Mouse (Mus musculus): Measurements from ENCODE around the gene Uchl4. TPM values are rescaled to one million over a fixed set of nuclear protein-coding genes. Genes with fewer than 3 reads are reported as not detected.
"Not testable (repeated sequence)": the region's sequence is repeated elsewhere in the genome, so short reads cannot be mapped to it uniquely, and the experiment has no call there.

The Uchl4 gene
- 0.53 to 1.8 TPM (median 1.6 TPM) in 3 replicates for total RNA-seq (2017)

DNA sequence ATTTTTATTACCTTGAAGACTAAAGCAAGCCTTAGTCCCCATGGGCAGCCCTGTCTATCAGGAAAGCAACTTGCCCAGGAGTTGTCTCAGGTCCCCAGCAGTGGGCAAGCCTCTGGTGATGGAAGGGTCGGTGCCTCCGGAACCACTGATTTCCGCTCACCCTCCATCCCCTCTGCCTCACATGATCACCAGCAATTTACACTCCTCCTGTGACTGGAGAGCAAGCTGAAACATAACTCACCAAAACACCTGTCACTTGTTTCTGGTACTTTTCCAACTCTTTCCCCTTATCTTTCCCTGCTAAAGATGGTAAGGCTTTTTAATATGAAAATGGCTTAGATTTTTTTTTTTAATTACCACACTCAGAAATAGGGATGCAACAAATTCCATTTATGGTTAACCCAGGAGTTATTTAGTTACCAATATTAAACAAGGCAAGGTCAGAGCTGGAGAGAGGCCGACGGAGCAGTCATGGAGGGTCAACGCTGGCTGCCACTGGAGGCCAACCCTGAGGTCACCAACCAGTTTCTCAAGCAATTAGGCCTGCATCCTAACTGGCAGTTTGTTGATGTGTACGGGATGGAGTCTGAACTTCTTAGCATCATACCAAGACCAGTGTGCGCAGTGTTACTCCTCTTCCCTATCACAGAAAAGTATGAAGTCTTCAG lies at the start of gene Uchl4:
Gene Uchl4 (plus strand): TSS at position 434 of the 668 bp plus-strand sequence.
- ATAC-seq (replicated peaks; ENCODE audit: insufficient number of reproducible peaks, low FRiP score, low TSS enrichment, poor library complexity, severe bottlenecking), result no peak

DNA sequence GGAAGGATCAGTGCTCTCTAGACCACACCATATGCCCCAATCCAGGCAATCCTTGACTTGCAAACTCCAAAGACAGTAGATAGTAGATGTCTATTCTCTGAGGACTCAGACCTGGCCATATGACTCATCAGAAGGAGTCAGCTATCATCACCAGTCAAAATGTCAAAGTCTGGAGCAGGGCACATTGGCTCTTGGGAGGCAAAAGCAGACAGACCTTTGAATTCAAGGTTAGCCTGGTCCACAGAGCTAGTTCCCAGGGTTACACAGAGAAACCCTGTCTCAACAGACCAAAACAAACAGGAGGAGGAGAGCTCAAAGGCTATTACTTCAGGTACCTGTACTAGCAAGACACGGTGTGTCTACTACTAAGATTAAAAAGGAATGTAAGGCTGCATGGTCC lies 41.1 kb upstream of the Uchl4 start:
- no peak for ATAC-seq (replicated peaks; ENCODE audit: insufficient number of reproducible peaks, low FRiP score, low TSS enrichment, poor library complexity, severe bottlenecking)

DNA sequence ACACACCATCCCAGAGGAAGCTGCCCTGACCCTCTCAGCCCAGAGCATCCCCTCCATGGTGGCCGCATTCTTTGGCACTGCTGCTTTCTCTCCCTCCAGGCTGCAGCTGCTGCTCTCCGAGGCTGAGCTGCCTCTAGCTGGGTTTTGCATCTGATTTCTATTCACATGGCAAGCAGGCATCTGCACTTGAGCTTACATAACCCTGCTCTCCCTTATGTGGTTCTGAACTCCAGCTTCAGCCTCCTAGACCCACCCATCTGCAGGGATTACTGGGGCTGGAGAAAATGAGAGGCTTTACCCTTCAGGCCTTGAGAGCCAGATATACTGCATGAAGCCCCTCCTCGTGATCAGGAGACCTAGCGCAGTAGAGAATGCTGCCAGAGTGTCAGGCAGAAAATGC lies 39.4 kb upstream of the Uchl4 start:
- ATAC-seq (replicated peaks; ENCODE audit: insufficient number of reproducible peaks, low FRiP score, low TSS enrichment, poor library complexity, severe bottlenecking), result no peak

DNA sequence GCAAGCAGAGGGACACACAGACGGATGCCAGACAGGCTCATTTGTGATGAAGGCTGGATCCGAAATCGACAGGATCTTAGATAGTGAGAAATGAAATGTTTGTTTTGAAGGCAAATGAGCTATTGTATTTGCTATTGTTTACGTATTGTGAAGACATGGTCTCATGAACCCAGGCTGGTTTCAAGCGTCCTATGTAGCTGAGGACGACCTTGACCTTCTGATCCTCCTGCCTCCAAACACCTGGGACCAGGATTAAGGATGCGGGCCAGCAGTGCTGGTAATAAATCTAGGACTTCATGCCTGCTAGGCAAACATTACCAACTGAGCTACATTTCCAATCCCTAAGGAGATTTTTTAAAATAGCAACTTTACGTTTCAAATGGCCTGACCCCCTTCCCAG lies 37.5 kb upstream of the Uchl4 start:
- ATAC-seq (replicated peaks; ENCODE audit: insufficient number of reproducible peaks, low FRiP score, low TSS enrichment, poor library complexity, severe bottlenecking), result no peak

DNA sequence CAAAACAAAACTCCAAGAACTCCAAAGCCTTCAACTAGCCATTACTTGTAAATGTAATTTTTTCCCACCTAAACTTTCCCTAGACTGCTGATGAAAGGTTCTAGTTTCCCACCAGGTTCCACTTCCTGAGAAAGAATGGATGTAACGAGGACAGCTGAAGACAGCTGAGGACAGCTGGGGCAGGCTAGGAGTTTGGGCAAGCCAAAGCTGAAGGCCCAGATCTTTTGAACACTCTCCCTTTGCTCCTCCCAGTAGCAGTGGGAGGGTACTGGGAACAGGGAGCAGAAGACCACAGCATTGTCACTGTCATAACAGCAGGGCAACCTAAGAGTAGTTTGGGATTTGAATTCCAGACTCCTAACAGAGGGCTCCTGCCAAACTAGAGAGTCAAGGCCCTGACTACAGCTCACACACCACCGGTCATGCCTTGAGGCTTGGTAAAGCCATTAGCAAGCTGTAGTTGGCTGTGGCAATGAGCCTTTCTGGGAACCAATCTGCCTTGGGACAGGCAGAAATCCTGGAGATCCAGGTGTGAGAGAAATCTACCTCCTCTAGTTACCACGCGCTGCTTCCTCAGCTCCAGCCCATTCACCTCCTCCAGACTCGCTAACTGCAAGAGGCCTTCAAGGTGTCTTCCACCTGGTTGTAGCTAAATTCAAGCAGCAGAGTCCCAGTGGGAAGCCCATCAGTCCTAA lies 36.8 kb upstream of the Uchl4 start:
- ATAC-seq (replicated peaks; ENCODE audit: insufficient number of reproducible peaks, low FRiP score, low TSS enrichment, poor library complexity, severe bottlenecking), result no peak

DNA sequence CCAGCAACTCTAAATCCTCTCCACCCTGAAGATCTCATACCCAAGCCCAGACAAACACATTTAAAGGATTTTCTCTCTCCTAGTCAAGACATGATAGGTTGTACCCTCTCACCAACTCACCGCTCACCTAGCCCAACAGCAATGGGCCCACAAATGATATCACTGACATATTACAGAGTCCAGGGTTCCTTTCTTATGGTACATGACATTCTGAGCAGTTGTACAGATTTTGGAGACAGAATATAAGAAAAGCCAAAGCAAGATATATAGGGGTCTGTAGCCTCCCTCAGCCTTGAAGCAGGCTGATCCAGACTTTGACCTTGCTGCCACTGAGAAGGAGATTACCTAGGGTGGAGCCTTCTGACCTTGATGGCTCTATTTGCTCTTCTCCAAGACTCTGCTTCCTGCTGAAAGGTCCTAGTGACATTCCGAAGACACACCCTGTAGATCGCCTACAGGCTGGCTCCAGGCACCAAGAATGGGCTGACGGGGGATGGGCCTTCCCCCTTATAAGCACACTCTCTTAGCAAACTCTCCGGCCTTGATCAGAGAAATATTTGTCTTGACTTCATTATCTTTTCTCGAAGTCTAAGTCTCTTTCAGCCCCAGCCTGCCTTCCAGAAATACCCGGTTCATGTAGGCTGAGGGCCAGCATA lies 36.1 kb upstream of the Uchl4 start:
- ATAC-seq (replicated peaks; ENCODE audit: insufficient number of reproducible peaks, low FRiP score, low TSS enrichment, poor library complexity, severe bottlenecking), result not testable (repeated sequence)

DNA sequence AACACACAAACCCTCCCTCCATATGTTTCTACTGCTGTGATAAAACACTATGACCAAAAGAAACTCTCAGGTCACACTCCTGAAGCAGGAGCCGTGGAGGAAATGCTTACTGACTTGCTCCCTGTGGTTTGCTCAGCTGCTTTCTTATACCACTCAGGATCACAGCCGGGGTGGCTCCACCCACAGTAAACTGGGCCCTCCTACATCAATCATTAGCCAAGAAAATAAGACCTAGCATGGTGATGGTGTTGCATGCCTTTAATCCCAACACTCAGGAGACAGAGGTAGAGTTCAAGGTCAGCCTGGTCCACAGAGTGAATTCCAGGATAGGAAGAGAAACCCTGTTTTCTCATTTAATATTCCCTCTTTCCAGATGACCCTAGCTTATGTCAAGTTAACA lies 35.1 kb upstream of the Uchl4 start:
- no peak for ATAC-seq (replicated peaks; ENCODE audit: insufficient number of reproducible peaks, low FRiP score, low TSS enrichment, poor library complexity, severe bottlenecking)

DNA sequence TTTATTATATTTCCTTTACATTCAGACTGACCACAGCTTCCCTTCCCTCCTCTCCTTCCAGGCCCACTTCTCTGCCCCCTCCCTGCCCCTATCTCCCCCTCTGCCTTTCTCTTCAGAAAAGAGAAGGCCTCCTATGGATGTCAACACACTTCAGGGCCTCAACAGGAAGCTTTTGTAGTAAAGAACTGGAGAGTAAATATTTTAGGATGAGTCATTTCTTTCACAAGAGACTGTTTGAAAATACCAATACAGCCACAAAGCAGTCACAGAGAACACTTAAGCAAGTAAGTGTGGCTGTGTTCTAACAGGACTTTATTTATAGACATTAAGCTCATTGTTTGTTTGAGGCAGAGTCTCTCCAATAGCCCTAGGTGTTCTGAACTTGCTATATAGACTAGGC lies 32.7 kb upstream of the Uchl4 start:
- ATAC-seq (replicated peaks; ENCODE audit: insufficient number of reproducible peaks, low FRiP score, low TSS enrichment, poor library complexity, severe bottlenecking), result no peak

DNA sequence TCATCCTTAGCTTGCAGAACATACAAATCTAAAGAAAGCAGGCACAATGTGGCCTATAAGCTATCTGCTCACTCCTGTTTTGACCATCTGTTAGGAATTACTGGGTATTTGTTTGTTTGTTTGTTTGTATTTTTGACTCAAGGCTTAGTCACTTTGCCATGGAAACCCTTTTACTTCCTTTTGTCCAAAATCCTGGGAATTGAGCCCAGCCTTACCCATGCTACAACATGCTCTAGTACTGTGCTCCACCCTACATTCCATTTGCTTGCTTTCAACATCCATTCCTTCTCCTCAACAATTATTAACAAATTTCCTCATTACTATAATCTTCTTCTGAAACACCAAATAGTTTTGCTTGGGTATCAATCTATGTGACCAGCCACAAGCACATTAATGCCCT lies 32.1 kb upstream of the Uchl4 start:
- no peak for ATAC-seq (replicated peaks; ENCODE audit: insufficient number of reproducible peaks, low FRiP score, low TSS enrichment, poor library complexity, severe bottlenecking)

DNA sequence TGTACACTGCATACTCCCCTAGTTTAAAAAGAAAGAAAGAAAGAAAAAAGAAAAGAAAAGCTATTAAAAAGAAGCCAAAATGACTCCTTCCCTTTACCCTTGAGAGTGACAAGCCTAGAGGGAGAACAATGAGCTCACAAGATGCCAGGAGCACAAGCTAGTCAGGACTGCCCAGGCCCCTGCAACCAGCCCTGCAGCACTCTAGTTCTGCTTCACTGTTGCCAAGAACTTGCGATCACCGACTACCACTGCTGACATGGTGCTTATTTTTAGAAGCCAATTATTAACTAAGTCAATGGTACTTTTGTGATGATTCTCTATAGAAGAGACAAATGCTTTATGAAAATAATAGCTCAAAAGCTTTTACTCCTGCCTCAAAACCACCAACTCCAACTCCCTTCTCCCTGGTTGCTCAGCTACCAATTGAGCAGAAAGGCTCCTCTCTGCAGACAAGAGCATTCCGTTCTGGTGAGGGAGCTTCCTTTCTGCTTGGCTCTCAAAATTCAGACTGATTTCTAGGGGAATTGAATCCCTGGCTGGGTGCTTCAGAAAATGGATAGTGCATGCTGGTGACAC lies 27.4 kb upstream of the Uchl4 start:
- ATAC-seq (replicated peaks; ENCODE audit: insufficient number of reproducible peaks, low FRiP score, low TSS enrichment, poor library complexity, severe bottlenecking), result no peak

DNA sequence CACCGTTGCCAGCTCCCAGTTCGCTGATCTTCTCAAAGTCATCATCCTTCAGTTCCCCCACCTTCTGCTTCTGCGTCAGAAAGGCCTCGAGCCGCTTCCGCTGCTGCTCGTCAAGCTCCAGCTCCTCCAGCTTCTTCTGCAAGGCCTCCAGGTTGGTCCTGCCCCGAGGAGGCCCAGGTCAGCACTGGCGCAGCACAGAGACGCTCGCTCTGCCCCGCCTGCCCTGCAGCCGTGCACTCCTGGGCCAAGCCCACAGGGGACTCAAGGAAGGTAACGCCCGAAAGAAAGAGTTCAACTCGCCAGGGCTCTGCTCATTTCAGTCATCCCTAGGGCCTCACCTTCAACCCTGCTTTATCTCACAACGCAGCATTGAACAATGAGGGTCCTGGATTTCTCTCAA lies 20.5 kb upstream of the Uchl4 start:
- no peak for ATAC-seq (replicated peaks; ENCODE audit: insufficient number of reproducible peaks, low FRiP score, low TSS enrichment, poor library complexity, severe bottlenecking)

DNA sequence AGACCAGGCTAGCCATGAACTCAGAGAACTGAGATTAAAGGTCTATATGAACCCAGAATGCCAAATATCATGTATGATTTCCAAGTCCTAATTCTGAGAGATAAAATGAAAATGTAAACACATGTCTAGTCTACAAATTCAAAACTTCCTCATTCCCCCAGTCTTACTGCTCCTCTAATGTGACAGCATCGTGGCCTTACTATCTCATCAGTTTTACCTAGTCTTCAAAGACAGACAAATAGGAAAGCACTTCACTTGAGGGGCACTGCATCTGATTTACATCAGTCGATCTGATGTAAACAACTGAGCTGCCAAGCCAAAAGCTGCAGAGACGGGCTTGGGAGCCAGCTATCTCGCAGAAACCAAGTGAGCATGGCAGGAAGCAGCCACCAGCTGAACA lies 18.9 kb upstream of the Uchl4 start:
- no peak for ATAC-seq (replicated peaks; ENCODE audit: insufficient number of reproducible peaks, low FRiP score, low TSS enrichment, poor library complexity, severe bottlenecking)

DNA sequence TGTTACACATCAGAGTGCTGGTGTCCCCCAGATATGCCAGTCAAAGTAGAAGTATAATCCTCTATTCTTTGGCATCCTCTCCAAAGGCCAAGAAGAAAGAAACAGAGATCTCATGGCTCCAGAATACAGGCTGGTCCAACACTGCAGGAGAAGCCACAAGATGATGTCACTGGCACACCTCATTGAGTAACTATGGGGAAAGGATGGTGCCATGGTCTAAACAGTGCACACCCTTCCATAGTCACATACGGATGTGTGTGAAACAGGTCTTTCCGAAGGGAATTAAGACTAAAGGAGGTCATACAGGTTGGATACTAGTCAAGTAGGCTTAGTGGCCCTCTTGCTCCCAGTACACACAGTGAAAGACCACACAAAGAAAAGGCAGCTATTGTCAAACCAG lies 18.4 kb upstream of the Uchl4 start:
- ATAC-seq (replicated peaks; ENCODE audit: insufficient number of reproducible peaks, low FRiP score, low TSS enrichment, poor library complexity, severe bottlenecking), result no peak

DNA sequence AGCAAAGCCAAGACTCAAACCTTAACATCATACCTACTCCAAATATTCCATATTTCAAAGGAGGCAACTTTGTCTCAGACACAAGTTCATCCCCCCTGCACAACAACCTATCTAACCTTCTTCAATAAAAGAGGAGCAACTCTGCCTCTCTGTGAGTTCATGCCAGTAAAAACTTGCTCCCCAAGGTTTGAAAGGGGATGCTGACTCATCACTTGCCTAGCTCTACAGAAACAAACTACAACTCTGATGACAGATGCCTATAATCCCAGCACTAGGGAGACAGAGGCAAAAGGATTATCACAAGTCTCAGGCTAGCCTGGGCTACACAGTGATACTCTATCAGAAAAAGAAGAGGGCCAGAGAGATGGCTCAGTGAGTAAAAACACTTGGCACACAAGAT lies 17.1 kb upstream of the Uchl4 start:
- ATAC-seq (replicated peaks; ENCODE audit: insufficient number of reproducible peaks, low FRiP score, low TSS enrichment, poor library complexity, severe bottlenecking), result no peak

DNA sequence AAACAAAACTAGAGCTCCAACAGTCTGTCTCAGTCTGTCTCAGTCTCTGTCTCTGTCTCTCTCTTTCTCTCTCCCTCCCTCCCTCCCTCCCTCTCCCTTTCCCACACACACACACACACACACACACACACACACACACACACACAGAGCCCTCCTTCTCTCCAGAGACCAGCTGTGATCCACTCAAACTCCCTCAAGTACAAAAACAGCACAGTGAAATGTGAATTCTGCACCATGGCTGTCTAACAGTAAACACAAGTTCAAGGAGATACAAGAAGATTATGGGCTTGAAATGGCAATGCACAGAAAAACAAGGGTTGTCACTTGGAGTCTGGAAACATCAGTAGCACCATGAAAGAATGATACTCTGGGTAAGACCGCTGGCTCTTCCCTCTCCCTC lies 15.7 kb upstream of the Uchl4 start:
- no peak for ATAC-seq (replicated peaks; ENCODE audit: insufficient number of reproducible peaks, low FRiP score, low TSS enrichment, poor library complexity, severe bottlenecking)

DNA sequence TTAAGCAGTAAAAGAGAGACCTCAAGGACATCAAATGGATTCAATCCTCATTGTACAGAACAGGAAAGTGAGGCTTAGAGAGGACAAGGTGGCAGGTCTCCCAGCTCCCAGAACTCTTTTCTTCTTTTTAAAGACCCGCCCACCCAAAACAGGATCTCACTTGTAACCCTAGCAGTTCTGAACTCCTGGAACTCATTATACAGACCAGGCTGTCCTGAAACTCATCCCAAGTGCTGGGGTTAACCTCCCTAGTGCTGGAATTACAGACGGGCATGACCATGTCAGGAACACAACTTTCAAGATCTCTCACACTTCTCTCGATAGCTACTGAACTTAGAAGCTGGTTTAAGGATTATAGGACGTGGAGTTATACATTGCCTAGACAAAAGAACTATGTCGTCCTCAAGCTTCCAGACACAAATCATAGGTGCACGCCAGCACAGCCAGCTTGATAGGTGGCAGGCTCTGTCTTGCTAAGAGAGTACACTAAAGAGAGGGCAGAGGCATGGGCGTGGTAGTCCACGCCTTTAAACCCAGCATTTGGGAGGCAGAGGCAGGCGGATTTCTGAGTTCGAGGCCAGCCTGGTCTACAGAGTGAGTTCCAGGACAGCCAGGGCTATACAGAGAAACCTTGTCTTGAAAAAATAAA lies 15.1 kb upstream of the Uchl4 start:
- ATAC-seq (replicated peaks; ENCODE audit: insufficient number of reproducible peaks, low FRiP score, low TSS enrichment, poor library complexity, severe bottlenecking), result no peak

DNA sequence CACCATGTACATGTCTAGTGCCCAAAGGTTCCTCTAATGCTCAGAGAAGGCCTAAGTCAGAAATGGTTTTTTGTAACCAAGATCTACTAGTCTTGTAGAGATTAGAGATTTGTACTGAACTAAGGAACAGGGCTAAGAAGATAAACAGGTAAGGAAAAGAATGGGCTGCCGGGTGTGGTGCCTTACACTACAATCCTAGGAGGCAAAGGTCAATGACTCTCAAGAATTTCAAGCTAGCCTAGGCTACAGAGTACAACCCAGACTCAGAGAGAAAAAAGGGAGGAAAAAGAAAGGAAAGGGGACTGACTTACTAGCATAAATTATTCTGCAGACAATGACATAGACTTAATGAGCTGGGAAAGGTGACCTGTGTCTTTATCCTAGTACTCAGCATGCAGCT lies 14.4 kb upstream of the Uchl4 start:
- no peak for ATAC-seq (replicated peaks; ENCODE audit: insufficient number of reproducible peaks, low FRiP score, low TSS enrichment, poor library complexity, severe bottlenecking)

DNA sequence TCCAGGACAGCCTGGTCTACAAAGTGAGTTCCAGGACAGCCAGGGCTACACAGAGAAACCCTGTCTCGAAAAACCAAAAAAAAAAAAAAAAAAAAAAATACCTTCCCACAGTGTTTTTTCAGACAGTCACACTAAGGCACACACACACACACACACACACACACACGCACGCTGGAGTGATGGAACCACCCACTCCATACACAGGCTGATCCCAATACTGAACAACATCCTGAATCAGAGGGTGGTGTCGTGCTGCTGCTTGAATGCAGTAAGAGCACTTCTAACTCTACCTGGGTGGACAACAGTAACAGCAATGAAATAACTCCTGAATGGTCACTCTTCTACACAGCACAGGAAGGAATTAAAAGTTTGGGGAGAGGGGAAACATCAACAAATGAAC lies 13.5 kb upstream of the Uchl4 start:
- ATAC-seq (replicated peaks; ENCODE audit: insufficient number of reproducible peaks, low FRiP score, low TSS enrichment, poor library complexity, severe bottlenecking), result no peak

DNA sequence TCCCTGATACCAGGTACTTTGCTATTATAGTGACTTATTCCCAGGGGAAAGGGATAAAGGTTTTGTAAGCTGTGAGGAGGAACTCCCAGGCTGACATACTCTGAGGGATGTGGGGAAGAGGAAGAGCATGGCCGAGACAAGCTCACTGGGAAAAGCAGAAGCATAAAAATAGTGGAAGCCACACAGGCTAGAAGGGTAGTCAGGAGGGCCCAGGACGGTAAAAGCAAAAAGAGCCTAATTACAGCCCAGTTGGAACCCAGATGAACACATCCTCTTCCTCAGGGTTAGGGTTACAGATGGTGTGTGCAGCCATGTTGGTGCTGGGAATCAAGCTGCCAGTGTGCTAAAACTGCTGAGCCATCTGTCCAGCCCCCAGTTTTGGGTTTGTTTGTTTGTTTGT lies 12.9 kb upstream of the Uchl4 start:
- no peak for ATAC-seq (replicated peaks; ENCODE audit: insufficient number of reproducible peaks, low FRiP score, low TSS enrichment, poor library complexity, severe bottlenecking)

Data from monocyte, adult 5-6 weeks (primary cell).